Comparison of ENCODE assay signal across 23 mouse cellular contexts in the genomic region with DNA sequence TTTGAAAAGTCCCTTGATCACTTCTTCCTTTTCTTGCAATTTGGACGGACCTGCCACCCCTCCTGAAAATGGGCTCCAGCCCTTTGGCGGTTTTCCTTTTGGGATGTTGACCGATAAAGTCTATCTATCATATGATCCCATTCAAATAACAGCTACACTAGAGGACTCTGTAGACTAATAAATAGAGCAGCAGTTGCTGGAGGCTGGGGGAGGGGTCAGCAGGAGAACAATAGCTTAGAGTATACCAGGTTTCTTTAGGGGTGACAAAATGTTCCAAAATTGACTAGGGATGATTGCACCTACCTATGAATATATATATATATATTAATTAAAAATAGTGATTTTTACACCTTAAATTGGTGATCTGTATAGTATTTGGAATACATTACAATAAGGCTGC. TPM values are rescaled to one million over a fixed set of nuclear protein-coding genes. Genes with fewer than 3 reads are reported as not detected.
DNase-seq lines count a peak whose midpoint lies in the region; ATAC-seq and TF ChIP-seq lines count a peak whose summit lies in the region.
"Had no signal": no experiment of that assay in that cellular context is flagged by ENCODE, and none has a peak within 500 bp of the region (broad histone marks: within the 10 kb centered on the region; RNA-seq: fewer than 3 reads in every experiment).

No protein-coding gene starts in this region.

- DNase-seq in forebrain, postnatal 0 days = no peak
- no peak for DNase-seq in midbrain, postnatal 0 days (ENCODE audit: low spot score)
- no peak for DNase-seq in hindbrain, embryonic 14.5 days (ENCODE audit: low spot score)
- DNase-seq in liver = no peak
- no peak for DNase-seq in spleen, postnatal 14 days (ENCODE audit: low spot score in 2 of 2)
- DNase-seq: cerebellum, adult 8-10 months; cerebellum, postnatal 36 days; gastrocnemius, postnatal 14 days; heart, adult 11 months; layer of hippocampus, postnatal 36 days; liver, postnatal 0 days; right cerebral cortex, postnatal 25 days; thymus, postnatal 14 days had no signal

- H3K9me3 ChIP-seq in forebrain, embryonic 13.5 days (replicated peaks) = no peaks in the 10 kb centered on the region
- no peaks in the 10 kb centered on the region for H3K9me3 ChIP-seq in forebrain, postnatal 0 days (ENCODE audit: low read length)
- H3K9me3 ChIP-seq in midbrain, embryonic 13.5 days = no peaks in the 10 kb centered on the region
- no peaks in the 10 kb centered on the region for H3K9me3 ChIP-seq in midbrain, postnatal 0 days (ENCODE audit: low read length)
- H3K9me3 ChIP-seq in hindbrain, embryonic 14.5 days (ENCODE audit: control insufficient read depth, low read length) = no peaks in the 10 kb centered on the region
- no peaks in the 10 kb centered on the region for H3K9me3 ChIP-seq in midbrain, embryonic 16.5 days (replicated peaks; ENCODE audit: control insufficient read depth, low read length, poor library complexity, severe bottlenecking)
- H3K9me3 ChIP-seq: embryonic facial prominence, embryonic 12.5 days; G1E; heart, embryonic 10.5 days; heart, embryonic 15.5 days; limb, embryonic 13.5 days; liver, embryonic 12.5 days had no signal

- no peak overlapping the region for H3K27ac ChIP-seq in forebrain, embryonic 13.5 days
- H3K27ac ChIP-seq in forebrain, postnatal 0 days (ENCODE audit: low read depth, low read length) = no peak overlapping the region
- 0 out of 2 replicates have a peak overlapping the region, but pooled peaks have one; percentile 53 for H3K27ac ChIP-seq in midbrain, embryonic 13.5 days
- no peak overlapping the region for H3K27ac ChIP-seq in midbrain, postnatal 0 days (ENCODE audit: low read depth, low read length)
- H3K27ac ChIP-seq in hindbrain, embryonic 14.5 days = peak overlapping the region; percentile 73
- no peak overlapping the region for H3K27ac ChIP-seq in midbrain, embryonic 16.5 days (ENCODE audit: low read length)
- H3K27ac ChIP-seq: embryonic facial prominence, embryonic 12.5 days; heart, embryonic 10.5 days; heart, embryonic 15.5 days; limb, embryonic 13.5 days; liver, embryonic 12.5 days had no signal

- H3K36me3 ChIP-seq in forebrain, embryonic 13.5 days (ENCODE audit: poor library complexity, severe bottlenecking) = no peaks in the 10 kb centered on the region
- H3K36me3 ChIP-seq in forebrain, postnatal 0 days (ENCODE audit: insufficient read depth) = no peaks in the 10 kb centered on the region
- H3K36me3 ChIP-seq in midbrain, embryonic 13.5 days = no peaks in the 10 kb centered on the region
- no peaks in the 10 kb centered on the region for H3K36me3 ChIP-seq in midbrain, postnatal 0 days (ENCODE audit: insufficient read depth, low read length)
- no peaks in the 10 kb centered on the region for H3K36me3 ChIP-seq in hindbrain, embryonic 14.5 days (replicated peaks; ENCODE audit: control insufficient read depth, insufficient read depth)
- H3K36me3 ChIP-seq in midbrain, embryonic 16.5 days (ENCODE audit: control insufficient read depth, insufficient read depth, low read length) = no peaks in the 10 kb centered on the region
- H3K36me3 ChIP-seq: embryonic facial prominence, embryonic 12.5 days; G1E; heart, embryonic 10.5 days; heart, embryonic 15.5 days; limb, embryonic 13.5 days; liver, embryonic 12.5 days had no signal

- peak; percentile 53; the same call in 1 of the 2 replicates for ATAC-seq in forebrain, embryonic 13.5 days
- ATAC-seq in forebrain, postnatal 0 days = no peak
- ATAC-seq in midbrain, embryonic 13.5 days = peak; percentile 61; the same call in 1 of the 2 replicates
- no peak for ATAC-seq in midbrain, postnatal 0 days (ENCODE audit: low FRiP score)
- no peak for ATAC-seq in hindbrain, embryonic 14.5 days (ENCODE audit: low FRiP score)
- ATAC-seq in midbrain, embryonic 16.5 days = peak; percentile 64; the same call in 1 of the 2 replicates
- ATAC-seq: intestine, postnatal 0 days; liver, embryonic 12.5 days; liver, postnatal 0 days had no signal

- H3K4me1 ChIP-seq in forebrain, embryonic 13.5 days = peaks cover 12% of the 10 kb centered on the region
- no peaks in the 10 kb centered on the region for H3K4me1 ChIP-seq in forebrain, postnatal 0 days (ENCODE audit: insufficient read depth)
- peaks cover 10% of the 10 kb centered on the region; the same call in 1 of the 2 replicates for H3K4me1 ChIP-seq in midbrain, embryonic 13.5 days (replicated peaks)
- H3K4me1 ChIP-seq in midbrain, postnatal 0 days (ENCODE audit: insufficient read depth, low read length) = no peaks in the 10 kb centered on the region
- H3K4me1 ChIP-seq in hindbrain, embryonic 14.5 days (replicated peaks; ENCODE audit: control insufficient read depth, insufficient read depth, low read length) = no peaks in the 10 kb centered on the region
- no peaks in the 10 kb centered on the region; the same call in 1 of the 2 replicates for H3K4me1 ChIP-seq in midbrain, embryonic 16.5 days (ENCODE audit: control insufficient read depth, insufficient read depth, low read length)
- H3K4me1 ChIP-seq: embryonic facial prominence, embryonic 12.5 days; heart, embryonic 10.5 days had no signal

- H3K9ac ChIP-seq in forebrain, embryonic 13.5 days = no peak overlapping the region
- no peak overlapping the region for H3K9ac ChIP-seq in forebrain, postnatal 0 days
- H3K9ac ChIP-seq in midbrain, embryonic 13.5 days (replicated peaks) = no peak overlapping the region
- H3K9ac ChIP-seq in midbrain, postnatal 0 days (replicated peaks; ENCODE audit: low read length, poor library complexity, severe bottlenecking) = no peak overlapping the region
- H3K9ac ChIP-seq in hindbrain, embryonic 14.5 days = no peak overlapping the region
- H3K9ac ChIP-seq in midbrain, embryonic 16.5 days (ENCODE audit: low read depth, low read length) = no peak overlapping the region
- H3K9ac ChIP-seq: embryonic facial prominence, embryonic 12.5 days; heart, embryonic 15.5 days; limb, embryonic 13.5 days; liver, embryonic 12.5 days; liver, postnatal 0 days had no signal

- TF ChIP-seq CTCF in forebrain, postnatal 0 days (IDR thresholded peaks at IDR 0.05; ENCODE audit: low read depth) = no peak
- TF ChIP-seq CTCF in midbrain, postnatal 0 days (IDR thresholded peaks at IDR 0.05) = no peak

- 65% methylated on average over 3 of the region's 3 CpGs for WGBS in forebrain, embryonic 13.5 days
- WGBS in forebrain, postnatal 0 days = 61% methylated on average over 3 of the region's 3 CpGs
- WGBS in midbrain, embryonic 13.5 days = 64% methylated on average over 3 of the region's 3 CpGs
- 76% methylated on average over 3 of the region's 3 CpGs for WGBS in midbrain, postnatal 0 days
- WGBS in hindbrain, embryonic 14.5 days = 42% methylated on average over 3 of the region's 3 CpGs
- 50% methylated on average over 3 of the region's 3 CpGs for WGBS in midbrain, embryonic 16.5 days

- no peak overlapping the region for H3K4me3 ChIP-seq in forebrain, embryonic 13.5 days
- no peak overlapping the region for H3K4me3 ChIP-seq in forebrain, postnatal 0 days (ENCODE audit: low read depth, low read length)
- no peak overlapping the region for H3K4me3 ChIP-seq in midbrain, embryonic 13.5 days (replicated peaks)
- H3K4me3 ChIP-seq in midbrain, postnatal 0 days (ENCODE audit: low read depth, low read length) = no peak overlapping the region
- no peak overlapping the region for H3K4me3 ChIP-seq in hindbrain, embryonic 14.5 days (replicated peaks; ENCODE audit: low read length)
- no peak overlapping the region for H3K4me3 ChIP-seq in midbrain, embryonic 16.5 days (ENCODE audit: low read depth, low read length)
- H3K4me3 ChIP-seq: embryonic facial prominence, embryonic 12.5 days; heart, embryonic 10.5 days; heart, embryonic 15.5 days; limb, embryonic 13.5 days; liver, embryonic 12.5 days had no signal

- H3K4me2 ChIP-seq in forebrain, embryonic 13.5 days = no peak overlapping the region
- H3K4me2 ChIP-seq in forebrain, postnatal 0 days (ENCODE audit: low read depth) = no peak overlapping the region
- no peak overlapping the region for H3K4me2 ChIP-seq in midbrain, embryonic 13.5 days (replicated peaks)
- no peak overlapping the region for H3K4me2 ChIP-seq in midbrain, postnatal 0 days (ENCODE audit: low read depth, low read length, poor library complexity, severe bottlenecking)
- no peak overlapping the region for H3K4me2 ChIP-seq in hindbrain, embryonic 14.5 days (replicated peaks)
- H3K4me2 ChIP-seq in midbrain, embryonic 16.5 days (ENCODE audit: low read length) = no peak overlapping the region
- H3K4me2 ChIP-seq: embryonic facial prominence, embryonic 12.5 days; heart, embryonic 15.5 days; limb, embryonic 13.5 days; liver, embryonic 12.5 days had no signal

- H3K27me3 ChIP-seq in forebrain, embryonic 13.5 days = no peaks in the 10 kb centered on the region
- no peaks in the 10 kb centered on the region for H3K27me3 ChIP-seq in forebrain, postnatal 0 days (ENCODE audit: insufficient read depth, low read length)
- no peaks in the 10 kb centered on the region for H3K27me3 ChIP-seq in midbrain, embryonic 13.5 days
- H3K27me3 ChIP-seq in midbrain, postnatal 0 days (ENCODE audit: insufficient read depth, low read length) = no peaks in the 10 kb centered on the region
- H3K27me3 ChIP-seq in hindbrain, embryonic 14.5 days (ENCODE audit: control insufficient read depth, insufficient read depth, low read length) = no peaks in the 10 kb centered on the region
- H3K27me3 ChIP-seq in midbrain, embryonic 16.5 days (ENCODE audit: control insufficient read depth, insufficient read depth, low read depth, low read length) = no peaks in the 10 kb centered on the region
- H3K27me3 ChIP-seq: embryonic facial prominence, embryonic 12.5 days; limb, embryonic 13.5 days; liver, embryonic 12.5 days had no signal

RNA-seq across cellular contexts. Expression of gene Hmgb3, which starts 27.6 kb away (rescaled TPM):
- polyA plus RNA-seq in forebrain, embryonic 13.5 days (2015; fragmentation: Nextera tagmentation; extraction: Ambion mirVana) = 789 and 790 TPM in 2 replicates
- 172 and 181 TPM in 2 replicates for total RNA-seq in forebrain, postnatal 0 days (2014; rRNA removed)
- polyA plus RNA-seq in forebrain, postnatal 0 days (2015; fragmentation: Nextera tagmentation; extraction: Ambion mirVana) = 377 and 460 TPM in 2 replicates
- 686 and 764 TPM in 2 replicates for polyA plus RNA-seq in midbrain, embryonic 13.5 days (2015; fragmentation: Nextera tagmentation; extraction: Ambion mirVana)
- 100 and 129 TPM in 2 replicates for total RNA-seq in midbrain, postnatal 0 days (2014; rRNA removed)
- 429 and 478 TPM in 2 replicates for polyA plus RNA-seq in midbrain, postnatal 0 days (2015; fragmentation: Nextera tagmentation; extraction: Ambion mirVana)
- 350 and 353 TPM in 2 replicates for polyA plus RNA-seq in hindbrain, embryonic 14.5 days (2014; fragmentation: Nextera tagmentation; extraction: Ambion mirVana)
- polyA plus RNA-seq in midbrain, embryonic 16.5 days (2015; fragmentation: Nextera tagmentation; extraction: Ambion mirVana) = 517 and 566 TPM in 2 replicates

RNA-seq across cellular contexts. Expression of gene Cd99l2, which starts 35.5 kb away (rescaled TPM):
- polyA plus RNA-seq in forebrain, embryonic 13.5 days (2015; fragmentation: Nextera tagmentation; extraction: Ambion mirVana) = 43.2 and 49.0 TPM in 2 replicates
- total RNA-seq in forebrain, postnatal 0 days (2014; rRNA removed) = 83.2 and 94.8 TPM in 2 replicates
- polyA plus RNA-seq in forebrain, postnatal 0 days (2015; fragmentation: Nextera tagmentation; extraction: Ambion mirVana) = 45.6 and 61.1 TPM in 2 replicates
- polyA plus RNA-seq in midbrain, embryonic 13.5 days (2015; fragmentation: Nextera tagmentation; extraction: Ambion mirVana) = 53.6 and 58.6 TPM in 2 replicates
- total RNA-seq in midbrain, postnatal 0 days (2014; rRNA removed) = 85.6 and 105 TPM in 2 replicates
- 74.3 and 74.8 TPM in 2 replicates for polyA plus RNA-seq in midbrain, postnatal 0 days (2015; fragmentation: Nextera tagmentation; extraction: Ambion mirVana)
- polyA plus RNA-seq in hindbrain, embryonic 14.5 days (2014; fragmentation: Nextera tagmentation; extraction: Ambion mirVana) = 66.7 and 77.7 TPM in 2 replicates
- 86.5 and 88.7 TPM in 2 replicates for polyA plus RNA-seq in midbrain, embryonic 16.5 days (2015; fragmentation: Nextera tagmentation; extraction: Ambion mirVana)

Comparison
In these comparisons a context has a peak if more than half of its experiments do, and no peak if none do; other contexts are left out.
1. ATAC-seq: peak in forebrain, embryonic 13.5 days (single experiment), midbrain, embryonic 13.5 days (single experiment) and midbrain, embryonic 16.5 days (single experiment); none in forebrain, postnatal 0 days (single experiment), midbrain, postnatal 0 days (single experiment) and hindbrain, embryonic 14.5 days (single experiment).
2. H3K27ac ChIP-seq: peak in midbrain, embryonic 13.5 days (single experiment) and hindbrain, embryonic 14.5 days (single experiment); none in forebrain, embryonic 13.5 days (single experiment), forebrain, postnatal 0 days (single experiment), midbrain, postnatal 0 days (single experiment) and midbrain, embryonic 16.5 days (single experiment).